Mouse (Mus musculus): ENCODE results near the gene Gdpd2. TPM values are rescaled to one million over a fixed set of nuclear protein-coding genes. Genes with fewer than 3 reads are reported as not detected.
A peak's percentile ranks its signal among the peaks of the same experiment; 100 is the strongest.

Gdpd2 gene
- 41.6 and 54.6 TPM in 2 replicates for polyA plus RNA-seq (2015; fragmentation: Nextera tagmentation; extraction: Ambion mirVana)

DNA sequence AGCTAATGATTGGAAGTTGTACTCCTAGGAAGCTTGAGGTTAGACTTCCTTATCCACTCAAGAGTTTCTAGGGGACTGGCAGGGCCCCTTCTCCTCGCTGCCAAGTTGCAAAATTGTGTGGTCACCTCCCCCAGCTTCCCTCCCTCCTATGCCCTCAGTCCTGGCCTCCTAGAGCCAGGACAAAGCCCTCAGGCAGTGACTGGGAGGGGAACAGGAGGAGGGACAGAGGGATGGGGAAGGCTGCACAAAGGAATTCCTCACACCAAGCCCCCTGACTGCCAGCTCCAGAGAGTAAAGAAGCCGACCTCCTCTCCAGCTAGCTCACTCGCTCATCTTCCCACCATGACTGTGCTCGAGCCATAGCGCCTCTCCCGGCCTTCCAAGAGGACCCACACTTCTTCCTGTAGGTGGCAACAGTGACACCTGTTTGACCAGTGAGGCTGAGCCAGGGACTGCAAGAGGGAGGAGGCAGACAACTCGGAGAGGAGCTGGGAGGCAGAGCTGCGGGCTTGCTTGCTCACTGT, at the start of gene Gdpd2:
Gene Gdpd2, plus strand, starts transcription at position 209 of the 524 bp plus-strand sequence.
- Histone ChIP-seq H3K9ac (ENCODE audit: low read depth, low read length) (peak within 1 kb of the TSS; percentile 61), H3K4me2 (ENCODE audit: low read length) (peak within 1 kb of the TSS; percentile 58)
- WGBS, result 25% methylated on average over 8 of the region's 8 CpGs

DNA sequence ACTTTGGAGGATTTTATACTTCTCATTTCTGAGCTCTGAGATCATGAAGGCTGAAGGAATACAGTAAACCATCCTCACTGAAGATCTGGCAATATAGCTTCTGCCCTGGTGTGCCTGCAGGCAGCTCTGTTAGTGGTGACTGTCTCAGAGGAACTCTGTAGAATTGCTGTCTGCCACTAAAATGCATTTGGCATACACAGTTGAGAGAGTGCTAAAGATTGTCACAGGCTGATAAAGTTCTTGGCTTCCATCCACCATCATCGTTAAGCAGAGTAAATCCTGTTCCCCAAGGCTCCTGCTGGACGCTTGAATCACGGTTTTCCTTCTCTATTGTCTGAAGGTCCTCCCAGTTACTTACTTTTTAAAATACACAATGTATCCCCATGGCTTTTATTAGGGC, 43.1 kb upstream of the Gdpd2 start:
- Histone ChIP-seq H3K27me3 (ENCODE audit: control insufficient read depth, insufficient read depth, low read depth, low read length) (no peaks in the 10 kb centered on the region), H3K36me3 (ENCODE audit: control insufficient read depth, insufficient read depth, low read length) (no peaks in the 10 kb centered on the region), H3K4me3 (ENCODE audit: low read depth, low read length) (no peak overlapping the region), H3K27ac (ENCODE audit: low read length) (no peak overlapping the region), H3K9me3 (replicated peaks; ENCODE audit: control insufficient read depth, low read length, poor library complexity, severe bottlenecking) (no peaks in the 10 kb centered on the region), H3K9ac (ENCODE audit: low read depth, low read length) (no peak overlapping the region), H3K4me2 (ENCODE audit: low read length) (no peak overlapping the region), H3K4me1 (ENCODE audit: control insufficient read depth, insufficient read depth, low read length) (no peaks in the 10 kb centered on the region)
- ATAC-seq, result no peak
- 59% methylated on average over 3 of the region's 3 CpGs for WGBS

More for the DNA sequence above, at the start of gene Gdpd2:
- Histone ChIP-seq H3K36me3 (ENCODE audit: control insufficient read depth, insufficient read depth, low read length) (no peaks in the 10 kb centered on the region), H3K4me3 (ENCODE audit: low read depth, low read length) (peak within 1 kb of the TSS; percentile 39), H3K9me3 (replicated peaks; ENCODE audit: control insufficient read depth, low read length, poor library complexity, severe bottlenecking) (no peaks in the 10 kb centered on the region), H3K27ac (ENCODE audit: low read length) (peak within 1 kb of the TSS; percentile 68), H3K4me1 (ENCODE audit: control insufficient read depth, insufficient read depth, low read length) (peaks cover 5% of the 10 kb centered on the region; the same call in 1 of the 2 replicates), H3K27me3 (ENCODE audit: control insufficient read depth, insufficient read depth, low read depth, low read length) (no peaks in the 10 kb centered on the region)
- ATAC-seq, result peak; percentile 89

DNA sequence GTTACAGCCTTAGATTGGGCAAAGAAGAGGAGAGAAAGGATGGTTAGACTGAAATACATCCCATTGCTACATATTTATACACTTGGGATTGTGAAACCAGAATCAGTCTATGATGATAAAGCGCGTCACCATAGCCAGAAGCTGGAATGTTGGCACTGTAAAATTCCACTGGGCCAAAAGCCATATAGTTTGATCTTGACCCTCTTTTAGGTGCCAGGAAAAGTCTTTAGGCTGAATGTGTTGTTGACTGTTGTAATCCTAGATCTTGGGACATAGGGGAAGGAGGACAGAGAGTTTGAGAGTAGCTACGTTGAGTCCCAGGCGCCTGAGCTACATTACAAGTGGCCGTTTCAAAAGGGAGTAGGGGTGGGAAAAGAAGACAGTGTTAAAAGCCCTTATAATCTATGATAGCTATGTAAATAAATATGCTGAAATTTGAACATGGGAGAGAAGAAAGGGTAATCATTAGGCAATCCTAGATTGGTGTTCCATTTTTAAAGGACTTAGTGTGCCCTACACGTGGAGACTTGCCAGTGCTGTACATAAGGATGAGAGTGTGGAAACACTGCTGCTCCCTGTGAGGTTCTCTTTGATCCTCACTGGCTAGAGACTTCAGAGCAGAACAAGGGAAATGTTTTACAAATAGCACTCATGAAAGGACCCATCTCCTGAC, 42.2 kb upstream of the Gdpd2 start:
- no peaks in the 10 kb centered on the region for H3K9me3 ChIP-seq (replicated peaks; ENCODE audit: control insufficient read depth, low read length, poor library complexity, severe bottlenecking)
- ATAC-seq, result no peak
- no peaks in the 10 kb centered on the region for H3K27me3 ChIP-seq (ENCODE audit: control insufficient read depth, insufficient read depth, low read depth, low read length)
- H3K9ac ChIP-seq (ENCODE audit: low read depth, low read length), result no peak overlapping the region
- no peaks in the 10 kb centered on the region for H3K36me3 ChIP-seq (ENCODE audit: control insufficient read depth, insufficient read depth, low read length)
- H3K27ac ChIP-seq (ENCODE audit: low read length), result no peak overlapping the region
- no peak overlapping the region for H3K4me2 ChIP-seq (ENCODE audit: low read length)
- no peaks in the 10 kb centered on the region for H3K4me1 ChIP-seq (ENCODE audit: control insufficient read depth, insufficient read depth, low read length)
- 83% methylated on average over 6 of the region's 6 CpGs for WGBS
- H3K4me3 ChIP-seq (ENCODE audit: low read depth, low read length), result no peak overlapping the region

DNA sequence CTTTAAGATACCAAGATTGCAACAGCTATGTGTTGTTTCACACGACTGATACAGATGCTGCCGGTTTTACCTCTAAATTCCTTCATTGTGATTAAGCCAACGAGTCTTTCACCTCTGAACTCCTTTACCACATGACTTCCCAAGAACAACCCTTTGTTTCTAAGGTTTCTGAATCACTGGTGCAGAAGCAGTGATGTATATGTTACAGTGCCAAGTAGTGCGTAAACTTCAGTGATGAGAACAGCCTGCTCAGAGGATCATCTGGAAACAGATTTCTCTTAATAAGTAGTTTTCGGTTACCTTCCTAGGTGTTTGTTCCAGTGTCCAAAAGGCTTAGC, 41.7 kb upstream of the Gdpd2 start:
- ATAC-seq, result no peak
- WGBS, result 71% methylated on average over 5 of the region's 5 CpGs
- H3K27me3 ChIP-seq (ENCODE audit: control insufficient read depth, insufficient read depth, low read depth, low read length), result no peaks in the 10 kb centered on the region

DNA sequence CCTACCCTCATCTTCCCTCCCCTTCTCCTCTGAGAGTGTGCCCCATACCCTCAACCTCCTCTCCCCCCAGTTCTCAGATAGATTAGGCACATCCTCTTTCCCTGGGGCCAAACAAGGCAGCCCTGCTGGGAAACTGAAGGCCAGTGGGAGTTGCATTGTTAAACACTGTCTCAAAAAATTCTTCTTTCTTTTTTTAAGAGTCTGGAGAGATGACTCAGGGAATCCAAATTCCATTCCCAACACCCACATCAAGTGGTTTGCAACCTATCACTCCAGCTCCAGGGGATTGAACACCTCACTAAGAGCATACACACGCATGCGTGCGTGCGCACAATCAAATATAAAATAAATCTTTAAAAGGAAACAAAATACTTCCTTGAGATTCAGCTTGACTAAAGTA, 32.9 kb upstream of the Gdpd2 start:
- H3K9ac ChIP-seq (ENCODE audit: low read depth, low read length), result no peak overlapping the region
- no peaks in the 10 kb centered on the region for H3K27me3 ChIP-seq (ENCODE audit: control insufficient read depth, insufficient read depth, low read depth, low read length)
- no peak overlapping the region for H3K27ac ChIP-seq (ENCODE audit: low read length)
- H3K36me3 ChIP-seq (ENCODE audit: control insufficient read depth, insufficient read depth, low read length), result no peaks in the 10 kb centered on the region
- ATAC-seq, result no peak
- H3K4me2 ChIP-seq (ENCODE audit: low read length), result no peak overlapping the region
- no peaks in the 10 kb centered on the region for H3K4me1 ChIP-seq (ENCODE audit: control insufficient read depth, insufficient read depth, low read length)
- no peak overlapping the region for H3K4me3 ChIP-seq (ENCODE audit: low read depth, low read length)
- 98% methylated on average over 4 of the region's 4 CpGs for WGBS
- H3K9me3 ChIP-seq (replicated peaks; ENCODE audit: control insufficient read depth, low read length, poor library complexity, severe bottlenecking), result no peaks in the 10 kb centered on the region

More for the DNA sequence above, 41.7 kb upstream of the Gdpd2 start:
- H3K4me1 ChIP-seq (ENCODE audit: control insufficient read depth, insufficient read depth, low read length), result no peaks in the 10 kb centered on the region
- H3K36me3 ChIP-seq (ENCODE audit: control insufficient read depth, insufficient read depth, low read length), result no peaks in the 10 kb centered on the region
- no peak overlapping the region for H3K27ac ChIP-seq (ENCODE audit: low read length)
- H3K4me2 ChIP-seq (ENCODE audit: low read length), result no peak overlapping the region
- no peak overlapping the region for H3K4me3 ChIP-seq (ENCODE audit: low read depth, low read length)
- H3K9me3 ChIP-seq (replicated peaks; ENCODE audit: control insufficient read depth, low read length, poor library complexity, severe bottlenecking), result no peaks in the 10 kb centered on the region
- H3K9ac ChIP-seq (ENCODE audit: low read depth, low read length), result no peak overlapping the region

DNA sequence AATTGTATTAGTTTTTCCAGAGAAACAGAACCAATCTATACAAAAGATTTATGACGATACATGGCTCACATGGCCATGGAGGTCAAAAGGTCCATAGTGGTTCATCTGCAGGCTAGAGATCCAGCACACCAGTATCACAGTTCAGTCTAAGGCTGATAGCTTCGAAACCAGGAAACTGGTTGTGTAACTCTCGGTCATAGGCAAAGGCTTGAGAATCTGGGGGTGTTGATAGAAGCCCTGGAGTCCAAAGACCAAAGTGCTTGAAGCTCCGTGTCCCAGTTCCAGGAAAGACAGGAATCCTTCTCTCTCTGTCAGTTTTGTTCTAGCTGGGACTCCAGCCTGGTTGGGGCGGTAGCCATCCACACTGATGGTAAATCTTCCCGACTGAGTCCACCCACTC, 21.6 kb upstream of the Gdpd2 start:
- no peaks in the 10 kb centered on the region for H3K36me3 ChIP-seq (ENCODE audit: control insufficient read depth, insufficient read depth, low read length)
- no peaks in the 10 kb centered on the region for H3K4me1 ChIP-seq (ENCODE audit: control insufficient read depth, insufficient read depth, low read length)
- H3K9me3 ChIP-seq (replicated peaks; ENCODE audit: control insufficient read depth, low read length, poor library complexity, severe bottlenecking), result no peaks in the 10 kb centered on the region
- no peak overlapping the region for H3K4me3 ChIP-seq (ENCODE audit: low read depth, low read length)
- H3K4me2 ChIP-seq (ENCODE audit: low read length), result no peak overlapping the region
- ATAC-seq, result no peak
- WGBS, result 92% methylated on average over 6 of the region's 6 CpGs
- no peaks in the 10 kb centered on the region for H3K27me3 ChIP-seq (ENCODE audit: control insufficient read depth, insufficient read depth, low read depth, low read length)
- H3K27ac ChIP-seq (ENCODE audit: low read length), result no peak overlapping the region
- H3K9ac ChIP-seq (ENCODE audit: low read depth, low read length), result no peak overlapping the region

DNA sequence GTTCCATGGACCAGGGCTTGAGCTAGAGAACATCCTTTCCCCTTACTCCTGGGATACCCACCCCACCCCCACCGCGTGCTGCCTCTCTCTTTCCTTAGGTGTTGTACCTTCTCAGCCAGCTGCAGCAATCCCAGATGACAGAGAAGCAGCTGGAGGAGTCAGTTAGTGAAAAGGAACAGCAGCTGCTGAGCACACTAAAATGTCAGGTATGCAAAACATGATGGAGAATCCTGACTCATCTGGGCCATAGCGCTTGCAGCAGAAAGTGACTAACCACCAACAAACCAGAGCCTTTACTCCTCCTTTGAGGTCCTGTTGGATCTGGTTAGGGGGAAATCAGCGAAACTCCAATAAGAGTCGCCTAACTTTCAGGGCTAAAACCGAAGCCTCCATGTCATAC, 13.5 kb upstream of the Gdpd2 start:
- Histone ChIP-seq H3K9ac (ENCODE audit: low read depth, low read length) (no peak overlapping the region), H3K4me3 (ENCODE audit: low read depth, low read length) (no peak overlapping the region), H3K27ac (ENCODE audit: low read length) (no peak overlapping the region), H3K27me3 (ENCODE audit: control insufficient read depth, insufficient read depth, low read depth, low read length) (no peaks in the 10 kb centered on the region; the same call in 1 of the 2 replicates), H3K36me3 (ENCODE audit: control insufficient read depth, insufficient read depth, low read length) (no peaks in the 10 kb centered on the region), H3K4me1 (ENCODE audit: control insufficient read depth, insufficient read depth, low read length) (no peaks in the 10 kb centered on the region), H3K9me3 (replicated peaks; ENCODE audit: control insufficient read depth, low read length, poor library complexity, severe bottlenecking) (no peaks in the 10 kb centered on the region), H3K4me2 (ENCODE audit: low read length) (no peak overlapping the region)
- ATAC-seq, result no peak
- 94% methylated on average over 6 of the region's 6 CpGs for WGBS

DNA sequence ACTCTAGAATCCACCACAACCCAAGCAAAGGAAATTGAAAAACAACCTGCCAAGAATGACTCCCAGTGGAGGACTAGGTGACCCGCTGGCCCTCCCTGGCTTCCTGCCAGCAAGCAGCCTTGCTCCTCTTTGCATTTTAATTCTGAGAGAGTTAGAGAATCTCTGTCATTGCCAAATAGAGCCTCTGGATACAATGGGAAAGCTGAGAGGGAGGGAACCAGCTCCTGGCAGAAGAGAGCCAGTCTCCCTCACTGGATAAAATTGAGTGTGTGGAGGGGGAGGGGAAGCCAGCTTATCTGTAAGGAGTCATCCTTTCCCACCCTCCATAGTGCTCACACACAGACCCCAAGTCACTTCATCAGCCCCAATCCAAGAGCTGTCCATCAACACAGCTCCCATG, 726 bp upstream of the Gdpd2 start:
- H3K27ac ChIP-seq (ENCODE audit: low read length), result peak overlapping the region; percentile 50
- H3K4me2 ChIP-seq (ENCODE audit: low read length), result no peak overlapping the region
- no peaks in the 10 kb centered on the region for H3K27me3 ChIP-seq (ENCODE audit: control insufficient read depth, insufficient read depth, low read depth, low read length)
- H3K4me1 ChIP-seq (ENCODE audit: control insufficient read depth, insufficient read depth, low read length), result peaks cover 5% of the 10 kb centered on the region; the same call in 1 of the 2 replicates
- no peaks in the 10 kb centered on the region for H3K9me3 ChIP-seq (replicated peaks; ENCODE audit: control insufficient read depth, low read length, poor library complexity, severe bottlenecking)
- H3K36me3 ChIP-seq (ENCODE audit: control insufficient read depth, insufficient read depth, low read length), result no peaks in the 10 kb centered on the region
- peak; percentile 61 for ATAC-seq
- no peak overlapping the region for H3K4me3 ChIP-seq (ENCODE audit: low read depth, low read length)
- H3K9ac ChIP-seq (ENCODE audit: low read depth, low read length), result no peak overlapping the region
- 27% methylated on average over 1 of the region's 1 CpGs for WGBS

DNA sequence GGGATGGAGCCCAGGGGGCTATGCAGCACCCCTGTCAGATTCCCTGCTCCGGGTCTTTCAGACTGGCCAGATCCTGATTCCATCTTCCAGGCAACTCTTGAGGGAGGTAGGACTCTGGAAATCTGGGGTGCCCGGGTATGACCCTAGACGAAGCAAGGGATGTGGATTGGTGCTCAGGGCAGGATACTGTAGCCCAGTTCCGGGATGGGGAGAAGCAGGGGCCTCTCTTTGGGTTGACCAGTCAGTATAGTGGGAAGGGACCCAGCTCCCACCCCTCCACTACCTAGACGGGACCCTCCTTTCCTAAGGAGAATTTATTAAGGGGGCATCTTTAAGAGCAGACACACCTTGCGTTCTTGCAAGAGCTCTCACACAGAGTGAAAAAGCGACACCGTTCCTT, 593 bp downstream of the Gdpd2 start:
- ATAC-seq, result peak; percentile 49

More for the DNA sequence above, 593 bp downstream of the Gdpd2 start:
- peak overlapping the region; percentile 68 for H3K27ac ChIP-seq (ENCODE audit: low read length)
- H3K4me3 ChIP-seq (ENCODE audit: low read depth, low read length), result peak overlapping the region; percentile 39
- peak overlapping the region; percentile 61 for H3K9ac ChIP-seq (ENCODE audit: low read depth, low read length)
- peak overlapping the region; percentile 58 for H3K4me2 ChIP-seq (ENCODE audit: low read length)
- H3K9me3 ChIP-seq (replicated peaks; ENCODE audit: control insufficient read depth, low read length, poor library complexity, severe bottlenecking), result no peaks in the 10 kb centered on the region
- H3K36me3 ChIP-seq (ENCODE audit: control insufficient read depth, insufficient read depth, low read length), result no peaks in the 10 kb centered on the region
- H3K27me3 ChIP-seq (ENCODE audit: control insufficient read depth, insufficient read depth, low read depth, low read length), result no peaks in the 10 kb centered on the region
- WGBS, result 21% methylated on average over 8 of the region's 8 CpGs
- H3K4me1 ChIP-seq (ENCODE audit: control insufficient read depth, insufficient read depth, low read length), result peaks cover 5% of the 10 kb centered on the region; the same call in 1 of the 2 replicates
